Mouse (Mus musculus): ENCODE measurements around the gene Dbx1. TPM values are rescaled to one million over a fixed set of nuclear protein-coding genes. Genes with fewer than 3 reads are reported as not detected.

Gene Dbx1
- total RNA-seq, 2 experiments from 2014 or later, result not detected

GRCm38 (mm10) chr7:49634291-49635073, 2.2 kb downstream of the Dbx1 start:
- intact Hi-C loops (cut with DNase I), result no loop called here
- no peak for DNase-seq

- intact Hi-C loops (cut with DNase I), result no loop called here
- no peak for DNase-seq
These were observed 3.2 kb downstream of the Dbx1 start for GRCm38 (mm10) chr7:49633375-49633956.

GRCm38 (mm10) chr7:49632391-49632790, 4.3 kb downstream of the Dbx1 start:
- DNase-seq, result no peak

GRCm38 (mm10) chr7:49631885-49632284, 4.8 kb downstream of the Dbx1 start:
- intact Hi-C loops (cut with DNase I), result no loop called here
- no peak for DNase-seq

More at GRCm38 (mm10) chr7:49632391-49632790, 4.3 kb downstream of the Dbx1 start:
- intact Hi-C loops (cut with DNase I), result no loop called here

- intact Hi-C loops (cut with DNase I), result no loop called here
- DNase-seq, result no peak
These were observed 16.5 kb downstream of the Dbx1 start for GRCm38 (mm10) chr7:49620160-49620559.

GRCm38 (mm10) chr7:49617087-49617486, 19.6 kb downstream of the Dbx1 start:
- no peak for DNase-seq
- intact Hi-C loops (cut with DNase I), result loop anchor here (2.0 to 5.0 kb wide), 2 partner anchors 134 to 305 kb away; no protein-coding TSS in a partner anchor

GRCm38 (mm10) chr7:49616258-49616735, 20.4 kb downstream of the Dbx1 start:
- intact Hi-C loops (cut with DNase I), result loop anchor here (2.0 to 5.0 kb wide), 2 partner anchors 135 to 306 kb away; no protein-coding TSS in a partner anchor
- no peak for DNase-seq

- no peak for DNase-seq
- intact Hi-C loops (cut with DNase I), result loop anchor here (5.0 kb wide), 1 partner anchor 113 kb away; no protein-coding TSS in a partner anchor
These were observed 31.5 kb downstream of the Dbx1 start for GRCm38 (mm10) chr7:49604965-49605795.

- intact Hi-C loops (cut with DNase I), result loop anchor here (5.0 kb wide), 1 partner anchor 112 kb away; no protein-coding TSS in a partner anchor
- DNase-seq, result no peak
These were observed 32.4 kb downstream of the Dbx1 start for GRCm38 (mm10) chr7:49604244-49604643.

- intact Hi-C loops (cut with DNase I), result loop anchor here (2.0 to 5.0 kb wide), 2 partner anchors 109 to 133 kb away; no protein-coding TSS in a partner anchor
- DNase-seq, result peak; percentile 22 to 26
These were observed 35.3 kb downstream of the Dbx1 start for GRCm38 (mm10) chr7:49601191-49601975.

GRCm38 (mm10) chr7:49599950-49600349, 36.7 kb downstream of the Dbx1 start:
- no peak for DNase-seq
- intact Hi-C loops (cut with DNase I), result loop anchor here (2.0 to 5.0 kb wide), 2 partner anchors 108 to 131 kb away; no protein-coding TSS in a partner anchor

- no peak for DNase-seq
- intact Hi-C loops (cut with DNase I), result no loop called here
These were observed 38.4 kb downstream of the Dbx1 start for GRCm38 (mm10) chr7:49598225-49598624.

- intact Hi-C loops (cut with DNase I), result no loop called here
- DNase-seq, result no peak
These were observed 38.9 kb downstream of the Dbx1 start for GRCm38 (mm10) chr7:49597776-49598175.

- intact Hi-C loops (cut with DNase I), result no loop called here
- no peak for DNase-seq
These were observed 47.0 kb downstream of the Dbx1 start for GRCm38 (mm10) chr7:49589635-49590034.

GRCm38 (mm10) chr7:49586530-49587120, 50.0 kb downstream of the Dbx1 start:
- intact Hi-C loops (cut with DNase I), result no loop called here
- no peak for DNase-seq

- no peak for DNase-seq
- intact Hi-C loops (cut with DNase I), result no loop called here
These were observed 53.5 kb downstream of the Dbx1 start for GRCm38 (mm10) chr7:49583176-49583575.

- intact Hi-C loops (cut with DNase I), result no loop called here
- no peak for DNase-seq
These were observed 54.1 kb downstream of the Dbx1 start for GRCm38 (mm10) chr7:49582551-49582950.

GRCm38 (mm10) chr7:49581951-49582350, 54.7 kb downstream of the Dbx1 start:
- intact Hi-C loops (cut with DNase I), result no loop called here
- no peak for DNase-seq
